Comparison of ENCODE assay signal across 22 mouse cellular contexts in the genomic region with DNA sequence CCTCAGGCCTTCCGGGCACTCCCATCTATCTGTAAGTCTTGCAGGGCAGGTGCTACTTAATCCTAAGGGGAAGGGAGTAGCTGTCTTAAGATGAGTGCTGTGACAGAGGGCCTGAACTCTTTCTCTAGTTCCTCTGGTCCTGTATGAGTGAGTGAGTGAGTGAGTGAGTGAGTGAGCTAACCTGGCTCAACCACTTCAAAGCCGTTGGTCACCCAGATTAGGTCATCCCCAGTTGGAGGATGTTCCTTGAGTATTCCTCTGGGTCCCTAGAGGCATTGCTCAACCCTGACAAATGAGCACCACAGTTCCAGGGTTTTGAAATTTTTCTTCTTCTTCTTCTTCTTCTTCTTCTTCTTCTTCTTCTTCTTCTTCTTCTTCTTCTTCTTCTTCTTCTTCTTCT.
DNase-seq lines count a peak whose midpoint lies in the region; ATAC-seq and TF ChIP-seq lines count a peak whose summit lies in the region.
"Had no signal": no experiment of that assay in that cellular context is flagged by ENCODE, and none has a peak within 500 bp of the region (broad histone marks: within the 10 kb centered on the region; RNA-seq: fewer than 3 reads in every experiment).

No protein-coding gene starts in this region.

- H3K4me3 ChIP-seq in myocyte = no peak overlapping the region
- H3K4me3 ChIP-seq in forebrain, embryonic 15.5 days = no peak overlapping the region
- H3K4me3 ChIP-seq: embryonic facial prominence, embryonic 10.5 days; embryonic facial prominence, embryonic 12.5 days; forebrain, embryonic 13.5 days had no signal

- DNase-seq in heart, adult 11 months = peak; percentile 66
- no peak for DNase-seq in heart, postnatal 25 days (ENCODE audit: low spot score)
- DNase-seq in ovary, postnatal 14 days (ENCODE audit: low spot score) = no peak
- DNase-seq: adrenal gland, adult 8-10 months; adrenal gland, postnatal 14 days; adrenal gland, postnatal 36 days; B cell, adult 2 months; cerebellum, adult 11-12 months; cerebellum, adult 2 months; cerebellum, adult 9-10 months; cerebellum, postnatal 10 days; cerebellum, postnatal 25 days had no signal

- WGBS in forebrain, embryonic 15.5 days = 92% methylated on average over 2 of the region's 2 CpGs

- intact Hi-C loops in heart, postnatal 25 days (cut with DNase I) = no loop called here

- H3K4me1 ChIP-seq in forebrain, embryonic 15.5 days = no peaks in the 10 kb centered on the region
- H3K4me1 ChIP-seq: embryonic facial prominence, embryonic 10.5 days; forebrain, embryonic 13.5 days had no signal

- TF ChIP-seq POLR2A in myocyte (IDR thresholded peaks at IDR 0.05; ENCODE audit: insufficient read length, low read depth) = no peak

- no peaks in the 10 kb centered on the region for H3K79me2 ChIP-seq in myocyte (ENCODE audit: control insufficient read depth, insufficient read depth)

- H3ac ChIP-seq in myocyte (ENCODE audit: control insufficient read depth, insufficient read length) = no peak overlapping the region

- no peaks in the 10 kb centered on the region for H3K27me3 ChIP-seq in myocyte (ENCODE audit: control insufficient read depth, insufficient read depth, insufficient read length)
- no peaks in the 10 kb centered on the region for H3K27me3 ChIP-seq in forebrain, embryonic 15.5 days
- H3K27me3 ChIP-seq: embryonic facial prominence, embryonic 12.5 days; forebrain, embryonic 13.5 days; Patski had no signal

- H3K9ac ChIP-seq in forebrain, embryonic 15.5 days (replicated peaks) = no peak overlapping the region
- H3K9ac ChIP-seq: embryonic facial prominence, embryonic 12.5 days; forebrain, embryonic 13.5 days had no signal

- H3K9me3 ChIP-seq in forebrain, embryonic 15.5 days = no peaks in the 10 kb centered on the region
- H3K9me3 ChIP-seq: embryonic facial prominence, embryonic 10.5 days; embryonic facial prominence, embryonic 12.5 days; forebrain, embryonic 13.5 days; G1E had no signal

- H3K27ac ChIP-seq in forebrain, embryonic 15.5 days (replicated peaks) = no peak overlapping the region
- H3K27ac ChIP-seq: embryonic facial prominence, embryonic 10.5 days; embryonic facial prominence, embryonic 12.5 days; forebrain, embryonic 13.5 days had no signal

- no peaks in the 10 kb centered on the region for H3K36me3 ChIP-seq in myocyte (ENCODE audit: control insufficient read depth, insufficient read depth)
- H3K36me3 ChIP-seq in forebrain, embryonic 15.5 days = no peaks in the 10 kb centered on the region
- H3K36me3 ChIP-seq: embryonic facial prominence, embryonic 10.5 days; embryonic facial prominence, embryonic 12.5 days; G1E had no signal

- H3K4me2 ChIP-seq in myocyte (ENCODE audit: low read depth) = no peak overlapping the region
- H3K4me2 ChIP-seq in forebrain, embryonic 15.5 days (replicated peaks) = no peak overlapping the region
- H3K4me2 ChIP-seq: embryonic facial prominence, embryonic 12.5 days; forebrain, embryonic 13.5 days had no signal

- ATAC-seq in granulocyte monocyte progenitor cell, adult 5-6 weeks (replicated peaks; ENCODE audit: poor library complexity, severe bottlenecking) = peak; percentile 65
- no peak for ATAC-seq in forebrain, embryonic 15.5 days (replicated peaks)
- ATAC-seq: activated CD4-positive, CD25-positive, alpha-beta regulatory T cell, adult 4 months; forebrain, embryonic 13.5 days; forebrain, embryonic 16.5 days; Patski had no signal

TF ChIP-seq in myocyte, 11 proteins besides CTCF, POLR2A, EP300 and RAD21:
- no peak for TF ChIP-seq REST (IDR thresholded peaks at IDR 0.05; ENCODE audit: insufficient read depth, insufficient read length)
- TF ChIP-seq CEBPB (IDR thresholded peaks at IDR 0.05; ENCODE audit: insufficient read depth, poor library complexity, severe bottlenecking) = 0 out of 2 replicates have a peak, but pooled peaks have one; percentile 17
